Mouse (Mus musculus): Measurements from ENCODE around the gene Fyttd1. TPM values are rescaled to one million over a fixed set of nuclear protein-coding genes. Genes with fewer than 3 reads are reported as not detected.
"Not testable (repeated sequence)": the region's sequence is repeated elsewhere in the genome, so short reads cannot be mapped to it uniquely, and the experiment has no call there.

Gene Fyttd1
- polyA plus RNA-seq, 1 experiment from 2014 or later: 122 TPM

GRCm38 (mm10) chr16:32896126-32896525, 18.8 kb downstream of the Fyttd1 start:
- Histone ChIP-seq H3K27ac (no peak overlapping the region), H3K27me3 (ENCODE audit: insufficient read depth, poor library complexity, severe bottlenecking) (no peaks in the 10 kb centered on the region), H3K4me3 (no peak overlapping the region), H3K4me1 (no peaks in the 10 kb centered on the region), H3K36me3 (peaks cover 85% of the 10 kb centered on the region), H3K9me3 (no peaks in the 10 kb centered on the region)
- DNase-seq (ENCODE audit: low spot score): no peak

- 90% methylated on average over 2 of the region's 2 CpGs for WGBS
These were observed 24.2 kb downstream of the Fyttd1 start for GRCm38 (mm10) chr16:32901360-32902050.

GRCm38 (mm10) chr16:32902051-32902428, 24.7 kb downstream of the Fyttd1 start:
- Histone ChIP-seq H3K27ac (no peak overlapping the region), H3K27me3 (ENCODE audit: insufficient read depth, poor library complexity, severe bottlenecking) (no peaks in the 10 kb centered on the region), H3K4me3 (no peak overlapping the region), H3K4me1 (no peaks in the 10 kb centered on the region), H3K36me3 (peaks cover 83% of the 10 kb centered on the region), H3K9me3 (no peaks in the 10 kb centered on the region)
- 68% methylated on average over 3 of the region's 3 CpGs for WGBS
- no peak for DNase-seq (ENCODE audit: low spot score)

More at GRCm38 (mm10) chr16:32901360-32902050, 24.2 kb downstream of the Fyttd1 start:
- Histone ChIP-seq H3K4me3 (no peak overlapping the region), H3K9me3 (no peaks in the 10 kb centered on the region), H3K4me1 (no peaks in the 10 kb centered on the region), H3K27ac (no peak overlapping the region), H3K36me3 (peaks cover 80% of the 10 kb centered on the region), H3K27me3 (ENCODE audit: insufficient read depth, poor library complexity, severe bottlenecking) (no peaks in the 10 kb centered on the region)
- DNase-seq (ENCODE audit: low spot score): no peak

- Histone ChIP-seq H3K4me1 (no peaks in the 10 kb centered on the region), H3K4me3 (no peak overlapping the region), H3K27ac (no peak overlapping the region), H3K36me3 (peaks cover 52% of the 10 kb centered on the region), H3K9me3 (no peaks in the 10 kb centered on the region), H3K27me3 (ENCODE audit: insufficient read depth, poor library complexity, severe bottlenecking) (no peaks in the 10 kb centered on the region)
- DNase-seq (ENCODE audit: low spot score): no peak
- 81% methylated on average over 2 of the region's 2 CpGs for WGBS
These were observed 28.9 kb downstream of the Fyttd1 start for GRCm38 (mm10) chr16:32906186-32906585.

GRCm38 (mm10) chr16:32906727-32907126, 29.4 kb downstream of the Fyttd1 start:
- H3K9me3 ChIP-seq: no peaks in the 10 kb centered on the region
- no peaks in the 10 kb centered on the region for H3K4me1 ChIP-seq
- H3K27me3 ChIP-seq (ENCODE audit: insufficient read depth, poor library complexity, severe bottlenecking): no peaks in the 10 kb centered on the region
- no peak overlapping the region for H3K27ac ChIP-seq
- no peak for DNase-seq (ENCODE audit: low spot score)
- H3K4me3 ChIP-seq: no peak overlapping the region
- 86% methylated on average over 8 of the region's 8 CpGs for WGBS
- H3K36me3 ChIP-seq: peaks cover 47% of the 10 kb centered on the region

- peaks cover 5% of the 10 kb centered on the region; the same call in 1 of the 2 replicates for H3K4me1 ChIP-seq
- 0 out of 2 replicates have a peak, but pooled peaks cover under 1% of the 10 kb centered on the region for H3K36me3 ChIP-seq
- H3K27ac ChIP-seq: no peak overlapping the region; the same call in 1 of the 2 replicates
- H3K4me3 ChIP-seq: peak overlapping the region; percentile 97
- DNase-seq (ENCODE audit: low spot score): no peak
- no peaks in the 10 kb centered on the region for H3K9me3 ChIP-seq
- 58% methylated on average over 7 of the region's 7 CpGs for WGBS
- no peaks in the 10 kb centered on the region for H3K27me3 ChIP-seq (ENCODE audit: insufficient read depth, poor library complexity, severe bottlenecking)
These were observed 35.9 kb downstream of the Fyttd1 start for GRCm38 (mm10) chr16:32913212-32913611.

GRCm38 (mm10) chr16:32913937-32914881, 36.9 kb downstream of the Fyttd1 start, which contains the start of gene Lrch3:
Gene Lrch3 (plus strand): TSS chr16:32914100.
- no peaks in the 10 kb centered on the region for H3K9me3 ChIP-seq
- under 1% methylated on average over 84 of the region's 85 CpGs for WGBS
- H3K27me3 ChIP-seq (ENCODE audit: insufficient read depth, poor library complexity, severe bottlenecking): no peaks in the 10 kb centered on the region
- peak; percentile 97 for DNase-seq (ENCODE audit: low spot score)
- H3K4me1 ChIP-seq: peaks cover 5% of the 10 kb centered on the region; the same call in 1 of the 2 replicates
- no peaks in the 10 kb centered on the region for H3K36me3 ChIP-seq
- peak within 1 kb of the TSS; percentile 97 for H3K4me3 ChIP-seq
- peak within 1 kb of the TSS; percentile 98 for H3K27ac ChIP-seq

- peak overlapping the region; percentile 97 for H3K4me3 ChIP-seq
- no peaks in the 10 kb centered on the region for H3K27me3 ChIP-seq (ENCODE audit: insufficient read depth, poor library complexity, severe bottlenecking)
- H3K36me3 ChIP-seq: peaks cover 7% of the 10 kb centered on the region; the same call in 1 of the 2 replicates
- no peaks in the 10 kb centered on the region for H3K9me3 ChIP-seq
- 73% methylated on average over 9 of the region's 9 CpGs for WGBS
- H3K27ac ChIP-seq: no peak overlapping the region
- H3K4me1 ChIP-seq: peaks cover 5% of the 10 kb centered on the region; the same call in 1 of the 2 replicates
- no peak for DNase-seq (ENCODE audit: low spot score)
These were observed 38.2 kb downstream of the Fyttd1 start for GRCm38 (mm10) chr16:32915292-32916068.

- 87% methylated on average over 9 of the region's 9 CpGs for WGBS
- H3K9me3 ChIP-seq; H3K4me3 ChIP-seq; DNase-seq (ENCODE audit: low spot score); H3K27ac ChIP-seq; H3K4me1 ChIP-seq; H3K27me3 ChIP-seq (ENCODE audit: insufficient read depth, poor library complexity, severe bottlenecking): not testable (repeated sequence)
- peaks cover 36% of the 10 kb centered on the region for H3K36me3 ChIP-seq
These were observed 49.3 kb downstream of the Fyttd1 start for GRCm38 (mm10) chr16:32926629-32927028.

- H3K36me3 ChIP-seq: peaks cover 32% of the 10 kb centered on the region
- H3K4me1 ChIP-seq: no peaks in the 10 kb centered on the region
- H3K9me3 ChIP-seq: no peaks in the 10 kb centered on the region
- WGBS: 91% methylated on average over 8 of the region's 8 CpGs
- H3K4me3 ChIP-seq: no peak overlapping the region
- no peaks in the 10 kb centered on the region for H3K27me3 ChIP-seq (ENCODE audit: insufficient read depth, poor library complexity, severe bottlenecking)
- DNase-seq (ENCODE audit: low spot score): no peak
- H3K27ac ChIP-seq: no peak overlapping the region
These were observed 49.7 kb downstream of the Fyttd1 start for GRCm38 (mm10) chr16:32927044-32927443.

- Histone ChIP-seq H3K4me3 (no peak overlapping the region), H3K36me3 (peaks cover 16% of the 10 kb centered on the region), H3K4me1 (0 out of 2 replicates have a peak, but pooled peaks cover 1% of the 10 kb centered on the region), H3K27me3 (ENCODE audit: insufficient read depth, poor library complexity, severe bottlenecking) (no peaks in the 10 kb centered on the region), H3K27ac (no peak overlapping the region), H3K9me3 (no peaks in the 10 kb centered on the region)
- no peak for DNase-seq (ENCODE audit: low spot score)
- WGBS: 31% methylated on average over 2 of the region's 2 CpGs
These were observed 52.6 kb downstream of the Fyttd1 start for GRCm38 (mm10) chr16:32929918-32930317.

- WGBS: 86% methylated on average over 2 of the region's 2 CpGs
These were observed 57.2 kb downstream of the Fyttd1 start for GRCm38 (mm10) chr16:32934470-32934869.

More at GRCm38 (mm10) chr16:32934470-32934869, 57.2 kb downstream of the Fyttd1 start:
- no peak overlapping the region for H3K4me3 ChIP-seq
- H3K9me3 ChIP-seq: no peaks in the 10 kb centered on the region
- no peaks in the 10 kb centered on the region for H3K27me3 ChIP-seq (ENCODE audit: insufficient read depth, poor library complexity, severe bottlenecking)
- DNase-seq (ENCODE audit: low spot score): no peak
- no peaks in the 10 kb centered on the region for H3K36me3 ChIP-seq
- no peak overlapping the region for H3K27ac ChIP-seq
- peaks cover 6% of the 10 kb centered on the region; the same call in 1 of the 2 replicates for H3K4me1 ChIP-seq
